Comparison of ENCODE assay signal across 11 mouse cellular contexts in genomic region chr5:96965503-96965902, GRCm38 (mm10).
"Had no signal": no experiment of that assay in that cellular context is flagged by ENCODE, and none has a peak within 500 bp of the region (broad histone marks: within the 10 kb centered on the region; RNA-seq: fewer than 3 reads in every experiment).

No protein-coding gene starts in this region.

- DNase-seq: liver; liver, embryonic 13.5 days; liver, postnatal 0 days; midbrain, embryonic 14.5 days; right cerebral cortex, postnatal 4 days; spleen, adult 18-20 months; thymus, adult 18-20 months; thymus, postnatal 14 days had no signal

- H3K27ac ChIP-seq: neural tube, embryonic 12.5 days had no signal

- ATAC-seq: liver, postnatal 0 days had no signal

- H3K4me3 ChIP-seq: intestine, embryonic 15.5 days; limb, embryonic 12.5 days; neural tube, embryonic 12.5 days had no signal

- H3K27me3 ChIP-seq: intestine, embryonic 15.5 days; limb, embryonic 12.5 days; liver, embryonic 13.5 days; neural tube, embryonic 12.5 days had no signal

- H3K9ac ChIP-seq: intestine, embryonic 15.5 days; limb, embryonic 12.5 days; liver, postnatal 0 days; neural tube, embryonic 12.5 days had no signal

- H3K4me1 ChIP-seq: neural tube, embryonic 12.5 days had no signal

- H3K9me3 ChIP-seq: intestine, embryonic 15.5 days; limb, embryonic 12.5 days; liver, embryonic 13.5 days; neural tube, embryonic 12.5 days had no signal

- H3K36me3 ChIP-seq: intestine, embryonic 15.5 days; limb, embryonic 12.5 days; liver, embryonic 13.5 days; neural tube, embryonic 12.5 days had no signal
